Mouse (Mus musculus) thymus, adult 2 months (tissue): ENCODE data around the gene Cst8.

Experiments used
- CTCF ChIP-seq: fragments of 200-500 bp; IDR thresholded peaks from 2 replicates; pipeline ENCODE4 v1.5.1; 2012; ENCODE audit warnings: mild to moderate bottlenecking, control low read depth, low read length, moderate library complexity, borderline replicate concordance; ENCODE audit not compliant: control insufficient read depth, poor library complexity, insufficient read depth; ENCODE audit errors: extremely low read depth
- POLR2A ChIP-seq: fragments of 200-500 bp; IDR thresholded peaks from 2 replicates; pipeline ENCODE4 v1.6.1; 2012; ENCODE audit warnings: mild to moderate bottlenecking, low read length, control low read depth, moderate library complexity; ENCODE audit not compliant: control insufficient read depth, poor library complexity, insufficient read depth; ENCODE audit errors: extremely low read depth

DNA sequence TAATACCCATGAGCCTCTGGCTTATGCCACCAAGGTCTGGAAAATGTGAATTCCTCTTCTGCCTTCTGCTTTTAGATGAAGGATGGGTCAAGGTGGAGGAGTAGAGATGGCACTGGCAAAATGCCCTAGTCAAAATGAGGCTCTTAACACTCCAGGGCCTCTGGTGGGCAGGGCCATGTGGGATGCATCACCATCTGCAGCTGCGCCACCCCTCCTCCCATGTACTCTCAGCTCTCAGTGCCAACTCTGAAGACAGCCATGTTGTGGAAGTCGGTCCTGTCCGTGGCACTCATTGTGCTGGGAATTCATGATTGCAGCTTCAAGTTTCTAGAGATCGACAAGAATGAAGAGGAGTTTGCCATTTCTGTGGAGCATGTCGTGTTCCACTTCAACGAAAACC is 9.4 kb upstream of the Cst8 start, which contains the start of gene Cst12:
- TF ChIP-seq POLR2A = no peak
- no peak for TF ChIP-seq CTCF
